Mouse (Mus musculus): ENCODE data around the gene Mpv17l. TPM values are rescaled to one million over a fixed set of nuclear protein-coding genes. Genes with fewer than 3 reads are reported as not detected.
"Not testable (repeated sequence)": the region's sequence is repeated elsewhere in the genome, so short reads cannot be mapped to it uniquely, and the experiment has no call there.

Gene Mpv17l
- polyA plus RNA-seq, 1 experiment: 5.8 TPM

GRCm38 (mm10) chr16:13894097-13894496 lies 8.9 kb upstream of the Mpv17l start:
- Histone ChIP-seq H3K4me3 (ENCODE audit: insufficient read depth, low read length) (no peak overlapping the region), H3K27ac (ENCODE audit: insufficient read depth, low read depth, low read length) (no peak overlapping the region), H3K4me1 (ENCODE audit: control insufficient read depth, insufficient read depth, low read length) (peaks cover 6% of the 10 kb centered on the region)
- TF ChIP-seq CTCF (IDR thresholded peaks at IDR 0.05; ENCODE audit: low read depth, low read length) (no peak), POLR2A (IDR thresholded peaks at IDR 0.05; ENCODE audit: borderline replicate concordance, low read depth, low read length) (no peak)

GRCm38 (mm10) chr16:13895740-13896139 lies 7.2 kb upstream of the Mpv17l start:
- H3K4me1 ChIP-seq (ENCODE audit: control insufficient read depth, insufficient read depth, low read length): peaks cover 7% of the 10 kb centered on the region; the same call in 1 of the 2 replicates
- TF ChIP-seq CTCF (IDR thresholded peaks at IDR 0.05; ENCODE audit: low read depth, low read length): no peak
- TF ChIP-seq POLR2A (IDR thresholded peaks at IDR 0.05; ENCODE audit: borderline replicate concordance, low read depth, low read length): no peak

GRCm38 (mm10) chr16:13896357-13896756 lies 6.6 kb upstream of the Mpv17l start:
- Histone ChIP-seq H3K4me3 (ENCODE audit: insufficient read depth, low read length) (no peak overlapping the region), H3K4me1 (ENCODE audit: control insufficient read depth, insufficient read depth, low read length) (peaks cover 9% of the 10 kb centered on the region), H3K27ac (ENCODE audit: insufficient read depth, low read depth, low read length) (no peak overlapping the region)
- TF ChIP-seq CTCF (IDR thresholded peaks at IDR 0.05; ENCODE audit: low read depth, low read length) (no peak), POLR2A (IDR thresholded peaks at IDR 0.05; ENCODE audit: borderline replicate concordance, low read depth, low read length) (no peak)

More at GRCm38 (mm10) chr16:13895740-13896139, 7.2 kb upstream of the Mpv17l start:
- H3K4me3 ChIP-seq (ENCODE audit: insufficient read depth, low read length): no peak overlapping the region
- H3K27ac ChIP-seq (ENCODE audit: insufficient read depth, low read depth, low read length): no peak overlapping the region

DNA sequence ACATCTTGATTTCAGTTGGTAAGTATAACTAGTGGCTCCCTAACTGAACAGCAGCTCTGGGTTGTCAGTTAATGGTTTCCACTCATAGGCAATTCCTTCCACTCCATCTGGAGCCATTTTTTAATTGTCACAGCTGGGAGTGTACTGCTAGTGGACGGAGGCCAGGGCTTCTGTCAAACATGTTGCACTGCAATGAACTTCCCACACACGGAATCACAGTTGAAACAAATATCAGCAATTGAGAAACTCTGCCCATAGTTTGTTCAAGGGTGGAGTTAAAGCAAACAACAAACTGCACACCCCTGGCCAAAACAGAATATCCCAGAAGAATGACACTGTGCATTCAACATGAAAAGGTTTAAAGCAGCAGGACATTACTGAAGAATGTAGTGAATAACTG lies 4.0 kb upstream of the Mpv17l start:
- TF ChIP-seq CTCF (IDR thresholded peaks at IDR 0.05; ENCODE audit: low read depth, low read length) (no peak), POLR2A (IDR thresholded peaks at IDR 0.05; ENCODE audit: borderline replicate concordance, low read depth, low read length) (no peak)
- H3K27ac ChIP-seq (ENCODE audit: insufficient read depth, low read depth, low read length): no peak overlapping the region
- H3K4me3 ChIP-seq (ENCODE audit: insufficient read depth, low read length): no peak overlapping the region
- H3K4me1 ChIP-seq (ENCODE audit: control insufficient read depth, insufficient read depth, low read length): peaks cover 14% of the 10 kb centered on the region

DNA sequence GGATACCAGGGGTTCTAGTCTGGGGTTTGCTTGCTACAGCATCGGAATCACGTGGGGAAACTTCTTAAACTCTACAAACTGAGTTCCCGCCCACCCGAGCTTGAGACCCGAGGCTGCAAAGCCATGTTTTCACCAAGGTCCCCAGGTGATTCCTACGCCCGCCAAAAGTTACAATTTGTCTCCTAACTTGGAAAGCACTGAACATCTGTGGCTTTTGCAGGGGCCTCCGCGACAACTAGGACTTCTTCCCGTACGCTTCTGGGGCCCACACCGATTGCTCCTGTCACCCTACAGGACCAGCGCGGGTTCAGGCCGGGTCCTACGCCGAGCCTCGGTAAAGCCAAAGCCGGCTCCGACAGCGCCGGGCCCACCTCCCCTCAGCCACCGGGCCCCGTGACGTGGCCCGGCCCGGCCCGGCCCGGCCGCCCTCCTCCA lies 547 bp upstream of the Mpv17l start:
- H3K4me1 ChIP-seq (ENCODE audit: control insufficient read depth, insufficient read depth, low read length): peaks cover 21% of the 10 kb centered on the region
- peak overlapping the region; percentile 23 for H3K27ac ChIP-seq (ENCODE audit: insufficient read depth, low read depth, low read length)
- H3K4me3 ChIP-seq (ENCODE audit: insufficient read depth, low read length): peak overlapping the region; percentile 96
- TF ChIP-seq POLR2A (IDR thresholded peaks at IDR 0.05; ENCODE audit: borderline replicate concordance, low read depth, low read length) (no peak), CTCF (IDR thresholded peaks at IDR 0.05; ENCODE audit: low read depth, low read length) (no peak)

DNA sequence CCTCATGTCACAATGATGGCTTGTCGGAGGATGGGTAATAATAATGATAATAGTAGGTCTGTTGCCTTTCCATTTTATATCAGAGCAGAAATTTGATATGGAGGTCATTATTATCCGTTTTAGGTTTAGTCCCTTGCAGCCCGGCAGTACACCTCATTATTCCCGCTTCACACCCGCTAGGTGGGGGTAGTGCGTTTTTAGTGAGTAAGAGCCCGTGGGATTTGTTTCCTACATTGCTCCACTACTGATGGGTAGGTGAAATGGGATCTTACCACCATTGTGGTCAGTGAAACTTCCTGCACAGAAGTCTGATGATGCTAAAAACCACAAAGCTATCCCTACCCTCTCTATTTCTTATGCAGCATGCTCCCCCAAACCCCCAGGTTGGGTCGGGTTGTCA lies 527 bp downstream of the Mpv17l start:
- TF ChIP-seq POLR2A (IDR thresholded peaks at IDR 0.05; ENCODE audit: borderline replicate concordance, low read depth, low read length) (no peak), CTCF (IDR thresholded peaks at IDR 0.05; ENCODE audit: low read depth, low read length) (peak; percentile 48; the same call in 1 of the 2 replicates)
- H3K27ac ChIP-seq (ENCODE audit: insufficient read depth, low read depth, low read length): peak overlapping the region; percentile 75
- peak overlapping the region; percentile 96 for H3K4me3 ChIP-seq (ENCODE audit: insufficient read depth, low read length)
- peaks cover 21% of the 10 kb centered on the region for H3K4me1 ChIP-seq (ENCODE audit: control insufficient read depth, insufficient read depth, low read length)

- TF ChIP-seq POLR2A (IDR thresholded peaks at IDR 0.05; ENCODE audit: borderline replicate concordance, low read depth, low read length): no peak
- Histone ChIP-seq H3K4me3 (ENCODE audit: insufficient read depth, low read length) (no peak overlapping the region), H3K27ac (ENCODE audit: insufficient read depth, low read depth, low read length) (no peak overlapping the region), H3K4me1 (ENCODE audit: control insufficient read depth, insufficient read depth, low read length) (peaks cover 8% of the 10 kb centered on the region; the same call in 1 of the 2 replicates)
Observed at GRCm38 (mm10) chr16:13907297-13907696, 4.3 kb downstream of the Mpv17l start.

DNA sequence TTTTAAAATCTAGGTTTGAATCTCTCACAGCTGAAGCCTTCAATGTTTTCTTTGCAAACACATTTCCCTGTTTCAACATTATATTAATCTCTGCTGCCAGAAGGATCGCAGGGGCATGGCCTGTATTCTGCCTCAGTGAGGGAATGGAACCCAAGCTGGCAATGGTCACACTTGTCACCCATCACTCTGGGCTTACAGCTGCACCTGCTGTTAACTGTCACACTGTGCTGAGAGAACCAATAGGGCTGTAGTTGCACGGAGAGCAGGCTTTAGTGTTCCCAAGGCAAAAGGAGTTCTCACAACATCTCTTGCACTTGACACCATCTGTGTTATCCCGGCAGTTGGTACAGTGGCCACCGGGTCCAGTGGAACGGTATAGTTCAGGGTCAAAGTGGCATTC lies 17.1 kb downstream of the Mpv17l start:
- H3K27ac ChIP-seq (ENCODE audit: insufficient read depth, low read depth, low read length): no peak overlapping the region
- H3K4me1 ChIP-seq (ENCODE audit: control insufficient read depth, insufficient read depth, low read length): no peaks in the 10 kb centered on the region
- TF ChIP-seq POLR2A (IDR thresholded peaks at IDR 0.05; ENCODE audit: borderline replicate concordance, low read depth, low read length) (no peak), CTCF (IDR thresholded peaks at IDR 0.05; ENCODE audit: low read depth, low read length) (no peak)
- no peak overlapping the region for H3K4me3 ChIP-seq (ENCODE audit: insufficient read depth, low read length)

DNA sequence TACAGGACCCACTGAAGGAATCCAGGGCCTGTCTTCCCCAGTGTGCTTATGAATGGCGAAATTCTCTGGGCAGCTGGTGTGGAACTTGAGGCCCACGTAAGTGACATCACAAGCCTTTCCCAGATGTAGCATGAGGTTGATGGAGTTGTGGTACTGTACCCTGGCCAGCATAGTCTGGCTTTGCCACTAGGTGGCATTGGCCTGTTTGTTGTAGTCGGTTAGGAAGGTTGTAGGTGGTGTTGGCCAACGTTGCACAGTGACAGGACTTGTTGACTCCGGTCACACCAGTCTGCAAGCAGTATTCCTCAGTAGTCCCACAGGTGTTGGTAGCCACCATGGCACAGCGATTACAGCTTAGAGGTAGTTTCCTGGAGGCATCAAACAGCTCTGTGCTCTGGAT lies 18.1 kb downstream of the Mpv17l start:
- Histone ChIP-seq H3K27ac (ENCODE audit: insufficient read depth, low read depth, low read length) (no peak overlapping the region), H3K4me1 (ENCODE audit: control insufficient read depth, insufficient read depth, low read length) (no peaks in the 10 kb centered on the region), H3K4me3 (ENCODE audit: insufficient read depth, low read length) (no peak overlapping the region)
- TF ChIP-seq POLR2A (IDR thresholded peaks at IDR 0.05; ENCODE audit: borderline replicate concordance, low read depth, low read length): no peak
- no peak for TF ChIP-seq CTCF (IDR thresholded peaks at IDR 0.05; ENCODE audit: low read depth, low read length)

DNA sequence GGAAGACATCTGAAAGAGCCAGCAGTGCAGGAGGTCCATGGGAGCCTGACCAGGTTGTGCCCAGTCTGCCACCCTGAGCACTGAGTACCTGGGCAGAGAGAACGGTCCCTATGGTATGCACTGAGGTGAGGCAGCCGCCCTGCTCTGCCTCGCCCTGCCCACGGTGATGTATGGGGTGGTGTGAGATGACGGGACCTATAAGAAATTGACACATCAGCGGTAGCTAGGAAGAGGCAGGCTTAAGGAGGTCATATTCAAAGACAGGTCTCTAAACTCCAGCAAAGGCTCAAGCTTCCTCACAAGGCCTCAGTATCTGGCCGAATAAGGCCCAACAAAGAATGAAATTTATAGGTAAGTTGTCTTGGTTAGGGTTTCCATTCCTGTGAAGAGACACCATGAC lies 18.8 kb downstream of the Mpv17l start:
- no peak for TF ChIP-seq POLR2A (IDR thresholded peaks at IDR 0.05; ENCODE audit: borderline replicate concordance, low read depth, low read length)
- no peak for TF ChIP-seq CTCF (IDR thresholded peaks at IDR 0.05; ENCODE audit: low read depth, low read length)
- Histone ChIP-seq H3K4me1 (ENCODE audit: control insufficient read depth, insufficient read depth, low read length) (no peaks in the 10 kb centered on the region), H3K4me3 (ENCODE audit: insufficient read depth, low read length) (no peak overlapping the region), H3K27ac (ENCODE audit: insufficient read depth, low read depth, low read length) (no peak overlapping the region)

GRCm38 (mm10) chr16:13922499-13922898 lies 19.5 kb downstream of the Mpv17l start:
- not testable (repeated sequence) for H3K4me1 ChIP-seq (ENCODE audit: control insufficient read depth, insufficient read depth, low read length); H3K27ac ChIP-seq (ENCODE audit: insufficient read depth, low read depth, low read length); H3K4me3 ChIP-seq (ENCODE audit: insufficient read depth, low read length)

DNA sequence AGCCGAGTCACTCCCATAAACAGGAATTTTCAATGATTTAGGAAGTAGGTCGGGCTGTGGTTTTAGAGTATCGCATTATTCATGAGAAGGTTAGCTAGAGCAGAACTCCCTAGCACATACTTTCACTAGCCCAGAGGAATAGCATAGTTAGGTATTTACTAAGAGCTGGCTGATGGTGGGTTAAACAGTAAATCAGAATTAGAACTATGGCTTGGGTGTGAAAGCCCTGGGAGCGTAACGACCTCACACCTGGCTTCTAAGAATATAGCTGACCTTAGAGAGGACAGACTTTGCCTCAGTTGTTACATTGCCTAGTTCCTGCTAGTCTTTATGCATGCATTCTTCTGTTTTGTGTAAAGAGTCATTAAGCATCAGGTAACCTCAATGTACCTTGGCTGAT lies 20.0 kb downstream of the Mpv17l start:
- H3K4me3 ChIP-seq (ENCODE audit: insufficient read depth, low read length); H3K4me1 ChIP-seq (ENCODE audit: control insufficient read depth, insufficient read depth, low read length); H3K27ac ChIP-seq (ENCODE audit: insufficient read depth, low read depth, low read length): not testable (repeated sequence)
